Mouse (Mus musculus): ENCODE results near the gene Immp2l. TPM values are rescaled to one million over a fixed set of nuclear protein-coding genes. Genes with fewer than 3 reads are reported as not detected.

The Immp2l gene
- polyA plus RNA-seq, 1 experiment = 0.62 TPM

DNA sequence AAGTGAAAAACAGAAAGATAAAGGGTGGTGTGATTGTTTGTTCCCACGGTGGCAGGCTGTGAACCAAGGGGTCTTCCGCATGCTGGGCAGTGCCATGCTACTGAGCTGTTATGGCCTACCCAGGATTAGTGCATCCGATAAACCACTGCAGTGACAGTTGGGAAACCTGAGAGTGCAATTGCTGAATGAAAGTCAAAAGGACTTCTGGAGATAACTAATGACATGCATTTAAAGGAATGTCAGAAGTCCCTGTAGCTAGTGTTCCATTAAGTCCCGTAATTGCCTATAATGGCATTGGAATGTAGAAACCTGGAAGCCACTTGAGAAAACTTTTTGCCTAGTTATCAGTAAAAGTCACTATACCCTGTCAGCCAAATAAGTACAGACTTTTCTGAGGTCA lies 135.7 kb downstream of the Immp2l start:
- Histone ChIP-seq H3K9me3 (no peaks in the 10 kb centered on the region), H3K27me3 (replicated peaks) (no peaks in the 10 kb centered on the region)
- TF ChIP-seq FLI1 (IDR thresholded peaks at IDR 0.05; ENCODE audit: low read length) (no peak), GATA1 (IDR thresholded peaks at IDR 0.05; ENCODE audit: borderline replicate concordance, low read length) (no peak)

DNA sequence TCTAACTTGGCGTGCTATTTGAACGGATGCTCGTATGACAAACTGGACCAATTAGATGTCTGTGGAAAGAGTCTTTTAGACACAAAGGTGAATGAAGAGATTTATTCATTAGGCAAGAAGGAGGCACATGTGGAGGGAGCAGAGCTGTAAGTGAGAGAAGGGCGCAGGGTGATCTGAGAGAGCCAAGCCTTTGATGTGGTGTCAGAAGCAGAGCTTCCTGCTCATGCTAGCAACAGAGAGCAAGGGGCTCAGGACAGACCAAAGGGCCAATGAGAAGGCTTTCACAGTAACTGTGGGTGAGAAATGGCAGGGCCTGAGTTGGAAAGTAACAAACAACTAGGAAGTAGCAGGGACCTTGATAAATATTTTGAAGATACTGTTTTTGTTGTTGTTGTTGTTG lies 143.9 kb downstream of the Immp2l start:
- Histone ChIP-seq H3K9me3 (peaks cover 5% of the 10 kb centered on the region), H3K4me1 (no peaks in the 10 kb centered on the region), H3K4me3 (replicated peaks) (no peak overlapping the region), H3K27me3 (replicated peaks) (no peaks in the 10 kb centered on the region), H3K36me3 (replicated peaks; ENCODE audit: low read length) (no peaks in the 10 kb centered on the region)
- no peak for TF ChIP-seq FLI1 (IDR thresholded peaks at IDR 0.05; ENCODE audit: low read length)
- TF ChIP-seq GATA1 (IDR thresholded peaks at IDR 0.05; ENCODE audit: borderline replicate concordance, low read length) = no peak

More for the DNA sequence above, 135.7 kb downstream of the Immp2l start:
- Histone ChIP-seq H3K36me3 (replicated peaks; ENCODE audit: low read length) (no peaks in the 10 kb centered on the region), H3K4me3 (replicated peaks) (no peak overlapping the region), H3K4me1 (no peaks in the 10 kb centered on the region)

DNA sequence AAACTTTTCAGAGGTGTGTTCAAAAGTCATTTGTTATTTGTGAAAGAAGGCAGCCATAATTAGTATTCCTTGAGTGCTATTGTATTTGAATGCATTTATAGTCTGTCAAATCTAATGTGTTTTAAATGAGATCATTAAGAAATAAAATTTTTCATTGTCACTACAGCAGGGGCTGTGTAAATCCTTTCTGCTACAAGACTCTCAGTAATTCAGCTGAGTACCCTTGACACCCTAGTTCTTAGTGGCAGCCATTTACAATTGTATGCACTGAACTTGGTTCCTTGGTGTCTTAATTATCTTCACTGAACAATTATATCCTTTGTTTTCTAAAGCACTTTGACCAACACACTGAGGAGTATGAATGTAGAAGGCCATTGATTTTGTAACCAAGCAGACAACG lies 146.2 kb downstream of the Immp2l start:
- no peak overlapping the region for H3K4me3 ChIP-seq (replicated peaks)
- H3K4me1 ChIP-seq = no peaks in the 10 kb centered on the region
- H3K36me3 ChIP-seq (replicated peaks; ENCODE audit: low read length) = no peaks in the 10 kb centered on the region
- no peaks in the 10 kb centered on the region for H3K27me3 ChIP-seq (replicated peaks)
- TF ChIP-seq FLI1 (IDR thresholded peaks at IDR 0.05; ENCODE audit: low read length) = no peak
- no peak for TF ChIP-seq GATA1 (IDR thresholded peaks at IDR 0.05; ENCODE audit: borderline replicate concordance, low read length)
- H3K9me3 ChIP-seq = peaks cover 5% of the 10 kb centered on the region

DNA sequence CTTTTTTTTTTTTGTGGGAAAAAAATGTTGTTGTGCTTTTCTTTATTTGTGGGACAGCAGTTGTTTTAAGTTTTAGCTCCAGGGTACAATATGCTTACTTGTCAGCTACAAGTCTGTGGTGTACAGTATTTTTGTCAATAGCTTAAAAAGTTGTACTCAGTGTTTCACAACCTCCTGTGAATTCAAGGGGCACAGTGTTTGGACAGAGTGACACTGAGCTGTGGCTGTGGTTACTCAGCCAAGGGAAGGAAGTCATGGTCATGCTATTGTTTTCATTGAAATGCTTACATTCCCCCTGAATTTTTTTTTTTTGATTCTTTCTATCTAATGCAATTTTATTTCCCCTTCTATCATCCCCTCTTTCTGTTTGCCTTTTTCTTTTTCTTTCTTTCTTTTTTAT lies 159.0 kb downstream of the Immp2l start:
- Histone ChIP-seq H3K4me3 (replicated peaks) (no peak overlapping the region), H3K27me3 (replicated peaks) (peaks cover 2% of the 10 kb centered on the region), H3K36me3 (replicated peaks; ENCODE audit: low read length) (no peaks in the 10 kb centered on the region), H3K9me3 (peaks cover 8% of the 10 kb centered on the region; the same call in 1 of the 2 replicates), H3K4me1 (no peaks in the 10 kb centered on the region)
- TF ChIP-seq FLI1 (IDR thresholded peaks at IDR 0.05; ENCODE audit: low read length) = no peak
- no peak for TF ChIP-seq GATA1 (IDR thresholded peaks at IDR 0.05; ENCODE audit: borderline replicate concordance, low read length)

DNA sequence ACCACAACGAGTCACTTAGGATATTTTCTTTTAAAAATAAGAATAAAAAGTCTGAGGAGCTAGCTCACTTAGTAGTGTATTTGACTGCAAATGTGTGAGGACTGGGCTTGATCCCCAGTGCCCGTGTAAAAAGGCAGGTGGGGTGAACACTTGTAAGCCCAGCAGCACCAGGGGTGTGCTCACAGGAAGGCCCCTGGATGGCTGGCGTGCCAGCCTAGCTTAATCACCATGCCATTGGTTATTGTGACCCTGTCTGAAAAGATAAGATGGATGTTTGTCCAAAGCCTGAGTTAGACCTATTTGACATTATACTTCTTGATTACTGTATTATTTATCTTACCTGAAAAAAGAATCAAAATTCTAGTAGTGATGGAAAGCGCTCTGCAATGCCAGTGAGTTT lies 161.2 kb downstream of the Immp2l start:
- H3K4me1 ChIP-seq = no peaks in the 10 kb centered on the region
- no peaks in the 10 kb centered on the region for H3K27me3 ChIP-seq (replicated peaks)
- TF ChIP-seq FLI1 (IDR thresholded peaks at IDR 0.05; ENCODE audit: low read length) (no peak), GATA1 (IDR thresholded peaks at IDR 0.05; ENCODE audit: borderline replicate concordance, low read length) (no peak)
- peaks cover 4% of the 10 kb centered on the region; the same call in 1 of the 2 replicates for H3K9me3 ChIP-seq
- H3K36me3 ChIP-seq (replicated peaks; ENCODE audit: low read length) = no peaks in the 10 kb centered on the region
- H3K4me3 ChIP-seq (replicated peaks) = no peak overlapping the region

DNA sequence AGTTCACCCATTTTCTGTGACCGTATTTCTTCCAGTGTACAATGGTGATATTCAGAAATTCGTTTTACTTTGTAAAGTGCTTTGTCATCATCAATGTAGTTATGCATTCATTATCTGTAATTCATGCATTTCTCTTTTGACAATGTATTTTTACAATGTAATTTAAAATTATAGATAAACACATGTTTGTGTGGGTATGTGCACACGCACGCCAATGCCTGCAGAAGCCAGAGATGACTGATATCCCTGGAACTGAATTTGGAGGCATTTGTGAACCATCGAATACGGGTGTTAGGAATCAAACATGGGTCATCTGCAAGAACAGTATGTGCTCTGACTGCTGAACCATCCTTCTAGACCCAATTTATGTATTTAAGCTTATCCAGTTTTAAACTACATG lies 161.6 kb downstream of the Immp2l start:
- Histone ChIP-seq H3K9me3 (peaks cover 4% of the 10 kb centered on the region; the same call in 1 of the 2 replicates), H3K4me1 (no peaks in the 10 kb centered on the region), H3K36me3 (replicated peaks; ENCODE audit: low read length) (no peaks in the 10 kb centered on the region), H3K27me3 (replicated peaks) (no peaks in the 10 kb centered on the region), H3K4me3 (replicated peaks) (no peak overlapping the region)
- TF ChIP-seq FLI1 (IDR thresholded peaks at IDR 0.05; ENCODE audit: low read length) (no peak), GATA1 (IDR thresholded peaks at IDR 0.05; ENCODE audit: borderline replicate concordance, low read length) (no peak)

DNA sequence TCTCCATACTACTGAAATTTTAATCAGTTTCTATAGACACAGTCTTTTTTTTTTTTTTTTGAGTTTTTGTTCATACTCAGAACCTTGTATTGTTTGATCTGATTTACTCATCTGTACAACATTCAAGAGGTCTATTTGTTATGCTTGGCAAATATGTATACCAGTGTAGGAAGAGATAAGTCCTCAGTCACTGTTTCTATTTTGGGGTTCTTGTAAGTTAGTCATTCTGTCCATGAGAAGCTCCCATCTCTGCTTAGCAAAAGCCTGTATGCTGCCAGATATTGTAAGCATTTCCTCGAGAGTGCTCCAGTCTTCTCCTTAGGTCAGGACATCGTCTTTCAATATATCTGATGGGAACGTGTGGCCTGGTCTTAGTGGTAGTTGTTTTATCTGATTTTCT lies 168.9 kb downstream of the Immp2l start:
- Histone ChIP-seq H3K4me1 (0 out of 2 replicates have a peak, but pooled peaks cover 5% of the 10 kb centered on the region), H3K36me3 (replicated peaks; ENCODE audit: low read length) (no peaks in the 10 kb centered on the region), H3K27me3 (replicated peaks) (no peaks in the 10 kb centered on the region), H3K4me3 (replicated peaks) (no peak overlapping the region), H3K9me3 (no peaks in the 10 kb centered on the region)
- TF ChIP-seq FLI1 (IDR thresholded peaks at IDR 0.05; ENCODE audit: low read length) (no peak), GATA1 (IDR thresholded peaks at IDR 0.05; ENCODE audit: borderline replicate concordance, low read length) (no peak)

DNA sequence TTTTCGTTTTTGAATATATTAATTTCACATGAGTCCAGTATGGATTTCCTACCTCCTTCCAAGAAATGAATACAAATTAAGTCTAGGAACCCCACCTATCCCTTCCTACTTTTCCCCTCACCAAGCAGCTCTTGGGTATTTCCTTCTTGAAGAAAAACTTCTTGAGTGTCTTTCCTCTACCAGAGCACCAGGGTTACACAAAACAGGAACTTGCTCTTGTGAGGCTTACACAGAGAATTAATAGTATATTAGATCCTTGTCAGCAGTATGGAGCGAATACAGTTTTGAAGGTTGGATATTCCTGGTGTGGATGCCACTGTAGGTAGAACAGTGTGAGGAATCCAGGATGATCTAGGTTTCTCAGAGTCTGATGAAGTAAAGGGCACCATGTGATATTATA lies 172.5 kb downstream of the Immp2l start:
- TF ChIP-seq GATA1 (IDR thresholded peaks at IDR 0.05; ENCODE audit: borderline replicate concordance, low read length) = no peak
- TF ChIP-seq FLI1 (IDR thresholded peaks at IDR 0.05; ENCODE audit: low read length) = no peak
- no peak overlapping the region for H3K4me3 ChIP-seq (replicated peaks)
- H3K36me3 ChIP-seq (replicated peaks; ENCODE audit: low read length) = no peaks in the 10 kb centered on the region
- no peaks in the 10 kb centered on the region for H3K9me3 ChIP-seq
- H3K27me3 ChIP-seq (replicated peaks) = no peaks in the 10 kb centered on the region
- H3K4me1 ChIP-seq = 0 out of 2 replicates have a peak, but pooled peaks cover 5% of the 10 kb centered on the region

DNA sequence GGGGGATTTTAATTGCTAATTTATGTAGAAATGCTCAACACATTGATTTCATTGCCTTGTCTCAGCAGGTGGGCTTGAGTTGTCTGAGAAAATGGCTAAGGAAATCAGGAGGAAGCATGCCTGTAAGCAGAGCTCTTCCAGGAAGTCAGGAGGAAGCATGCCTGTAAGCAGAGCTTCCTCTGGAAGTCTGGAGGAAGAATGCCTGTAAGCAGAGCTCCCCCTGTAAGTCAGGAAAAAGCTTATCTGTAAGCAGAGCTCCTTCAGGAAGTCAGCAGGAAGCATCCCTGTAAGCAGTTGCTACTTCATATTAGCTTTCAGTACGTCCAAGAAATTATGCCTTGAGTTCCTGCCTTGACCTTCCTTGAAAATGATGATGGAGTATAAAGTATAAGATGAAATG lies 191.3 kb downstream of the Immp2l start:
- H3K36me3 ChIP-seq (replicated peaks; ENCODE audit: low read length) = no peaks in the 10 kb centered on the region
- H3K4me1 ChIP-seq = no peaks in the 10 kb centered on the region
- no peaks in the 10 kb centered on the region for H3K27me3 ChIP-seq (replicated peaks)
- H3K4me3 ChIP-seq (replicated peaks) = no peak overlapping the region
- 0 out of 2 replicates have a peak, but pooled peaks cover 4% of the 10 kb centered on the region for H3K9me3 ChIP-seq
- TF ChIP-seq GATA1 (IDR thresholded peaks at IDR 0.05; ENCODE audit: borderline replicate concordance, low read length) (no peak), FLI1 (IDR thresholded peaks at IDR 0.05; ENCODE audit: low read length) (no peak)

DNA sequence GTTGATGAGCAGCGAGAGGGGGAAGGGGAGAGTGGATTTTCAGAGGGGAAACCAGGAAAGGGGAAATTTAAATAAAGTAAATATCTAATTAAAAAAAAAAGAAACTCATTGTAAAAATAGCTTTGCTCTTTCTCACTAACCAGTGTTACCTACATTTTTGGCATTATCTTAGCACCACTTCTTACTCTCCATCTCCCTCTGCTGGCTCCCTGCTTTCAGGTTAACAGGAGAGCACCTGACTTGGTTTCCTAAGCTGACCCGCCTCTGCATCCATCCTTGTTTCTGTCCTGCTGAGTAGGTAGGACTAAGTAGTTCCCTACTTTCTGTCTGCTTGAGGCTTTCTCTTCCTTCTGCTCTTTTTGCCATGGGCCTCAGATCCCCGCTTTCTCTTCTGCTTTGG lies 198.0 kb downstream of the Immp2l start:
- TF ChIP-seq FLI1 (IDR thresholded peaks at IDR 0.05; ENCODE audit: low read length) (no peak), GATA1 (IDR thresholded peaks at IDR 0.05; ENCODE audit: borderline replicate concordance, low read length) (no peak)
- no peaks in the 10 kb centered on the region for H3K27me3 ChIP-seq (replicated peaks)
- no peaks in the 10 kb centered on the region for H3K4me1 ChIP-seq

DNA sequence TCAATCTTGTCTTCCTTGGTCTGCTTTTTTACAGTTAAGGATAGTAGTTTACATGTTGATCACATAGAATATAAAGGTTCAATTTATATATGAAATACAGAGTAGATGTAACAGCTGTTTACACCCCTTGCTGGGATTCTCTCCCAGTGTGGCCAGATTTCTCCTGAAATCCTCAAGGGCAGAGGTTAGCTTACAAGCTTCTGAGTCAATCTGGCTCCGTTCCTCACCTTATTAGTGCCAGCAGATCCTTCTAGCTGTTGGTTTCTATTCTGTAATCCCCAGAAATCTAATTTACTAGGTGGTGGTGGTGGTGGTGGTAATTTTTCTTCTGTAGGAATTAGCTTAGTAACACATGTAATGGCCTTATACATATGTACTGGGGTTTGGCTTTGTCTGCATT lies 199.8 kb downstream of the Immp2l start:
- Histone ChIP-seq H3K36me3 (replicated peaks; ENCODE audit: low read length) (no peaks in the 10 kb centered on the region), H3K4me3 (replicated peaks) (no peak overlapping the region), H3K4me1 (no peaks in the 10 kb centered on the region), H3K27me3 (replicated peaks) (no peaks in the 10 kb centered on the region), H3K9me3 (0 out of 2 replicates have a peak, but pooled peaks cover 6% of the 10 kb centered on the region)
- TF ChIP-seq FLI1 (IDR thresholded peaks at IDR 0.05; ENCODE audit: low read length) (no peak), GATA1 (IDR thresholded peaks at IDR 0.05; ENCODE audit: borderline replicate concordance, low read length) (no peak)

More for the DNA sequence above, 198.0 kb downstream of the Immp2l start:
- Histone ChIP-seq H3K4me3 (replicated peaks) (no peak overlapping the region), H3K36me3 (replicated peaks; ENCODE audit: low read length) (no peaks in the 10 kb centered on the region), H3K9me3 (0 out of 2 replicates have a peak, but pooled peaks cover 6% of the 10 kb centered on the region)
